Mouse (Mus musculus): ENCODE measurements at regions not wholly inside any gene's neighbourhood (a gene's known extent, or its start where the extent isn't known, plus 50 kb on each side); places are given as distances from the start of the nearest gene placed in this dataset.

DNA sequence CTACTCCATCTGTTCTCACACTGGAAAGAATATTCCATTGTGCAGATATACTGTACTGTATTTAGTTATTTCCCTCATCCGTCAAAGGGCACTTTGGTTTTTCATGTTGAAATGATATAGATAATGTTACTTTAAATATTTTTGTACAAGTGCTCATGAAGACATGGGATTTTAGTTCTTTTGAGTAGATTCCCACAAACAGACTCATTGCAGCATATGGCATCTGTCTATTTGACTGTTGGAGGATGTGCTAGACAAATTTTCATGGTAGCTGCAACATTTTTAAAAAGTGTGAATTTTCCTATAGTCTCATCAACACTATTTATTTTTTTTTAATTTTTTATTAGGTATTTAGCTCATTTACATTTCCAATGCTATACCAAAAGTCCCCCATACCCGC is 502.5 kb downstream of the Hdgfl1 start:
- DNase-seq (ENCODE audit: low spot score) (no peak), ATAC-seq (ENCODE audit: low FRiP score) (no peak)
- Histone ChIP-seq H3K9ac (ENCODE audit: low read depth, low read length) (no peak overlapping the region), H3K4me3 (ENCODE audit: low read depth, low read length) (no peak overlapping the region), H3K4me2 (replicated peaks; ENCODE audit: low read depth, low read length) (no peak overlapping the region), H3K27ac (ENCODE audit: low read depth, low read length) (no peak overlapping the region), H3K9me3 (ENCODE audit: control insufficient read depth, low read length) (no peaks in the 10 kb centered on the region), H3K4me1 (replicated peaks; ENCODE audit: control insufficient read depth, insufficient read depth, low read length) (no peaks in the 10 kb centered on the region), H3K27me3 (ENCODE audit: control insufficient read depth, insufficient read depth, low read length) (no peaks in the 10 kb centered on the region), H3K36me3 (ENCODE audit: control insufficient read depth, insufficient read depth, low read length) (no peaks in the 10 kb centered on the region)
- WGBS, result 97% methylated on average over 2 of the region's 2 CpGs

DNA sequence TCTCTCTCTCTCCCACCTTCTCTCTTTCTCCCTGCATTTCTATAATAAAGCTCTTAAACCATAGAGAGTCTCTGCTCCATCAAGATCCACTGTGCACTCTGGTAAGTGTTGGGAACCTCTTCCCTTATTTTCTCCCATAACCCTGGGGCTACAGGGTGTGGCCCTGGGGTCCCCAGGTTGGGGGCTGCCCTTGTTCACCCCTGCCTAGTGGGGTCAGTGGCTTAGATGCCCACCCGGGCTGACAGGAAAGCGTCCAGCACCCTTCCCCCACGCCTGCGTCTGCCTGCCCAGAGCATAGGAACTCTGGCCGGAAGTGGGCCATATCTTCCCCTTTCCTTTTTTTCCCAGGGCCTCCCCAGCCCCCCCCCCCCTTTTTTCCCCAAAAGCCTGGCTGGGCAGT is 534.0 kb downstream of the Hdgfl1 start:
- no peak overlapping the region for H3K4me3 ChIP-seq (ENCODE audit: low read depth, low read length)
- no peaks in the 10 kb centered on the region for H3K4me1 ChIP-seq (replicated peaks; ENCODE audit: control insufficient read depth, insufficient read depth, low read length)
- H3K9ac ChIP-seq (ENCODE audit: low read depth, low read length), result no peak overlapping the region
- WGBS, result 70% methylated on average over 5 of the region's 5 CpGs
- H3K27me3 ChIP-seq (ENCODE audit: control insufficient read depth, insufficient read depth, low read length), result no peaks in the 10 kb centered on the region
- H3K4me2 ChIP-seq (replicated peaks; ENCODE audit: low read depth, low read length), result no peak overlapping the region
- no peaks in the 10 kb centered on the region for H3K36me3 ChIP-seq (ENCODE audit: control insufficient read depth, insufficient read depth, low read length)
- H3K27ac ChIP-seq (ENCODE audit: low read depth, low read length), result no peak overlapping the region
- H3K9me3 ChIP-seq (ENCODE audit: control insufficient read depth, low read length), result no peaks in the 10 kb centered on the region
- DNase-seq (ENCODE audit: low spot score), result peak; percentile 2
- ATAC-seq (ENCODE audit: low FRiP score), result peak; percentile 54; the same call in 1 of the 2 replicates

- no peaks in the 10 kb centered on the region for H3K9me3 ChIP-seq (ENCODE audit: control insufficient read depth, low read length)
- no peaks in the 10 kb centered on the region for H3K4me1 ChIP-seq (replicated peaks; ENCODE audit: control insufficient read depth, insufficient read depth, low read length)
- H3K9ac ChIP-seq (ENCODE audit: low read depth, low read length), result no peak overlapping the region
- no peak overlapping the region for H3K27ac ChIP-seq (ENCODE audit: low read depth, low read length)
- no peaks in the 10 kb centered on the region for H3K27me3 ChIP-seq (ENCODE audit: control insufficient read depth, insufficient read depth, low read length)
- no peaks in the 10 kb centered on the region for H3K36me3 ChIP-seq (ENCODE audit: control insufficient read depth, insufficient read depth, low read length)
- no peak overlapping the region for H3K4me3 ChIP-seq (ENCODE audit: low read depth, low read length)
- H3K4me2 ChIP-seq (replicated peaks; ENCODE audit: low read depth, low read length), result no peak overlapping the region
- 77% methylated on average over 1 of the region's 1 CpGs for WGBS
- no peak for DNase-seq (ENCODE audit: low spot score)
- no peak for ATAC-seq (ENCODE audit: low FRiP score)
Observed at GRCm38 (mm10) chr13:26234703-26235102, 535.3 kb downstream of the Hdgfl1 start.

DNA sequence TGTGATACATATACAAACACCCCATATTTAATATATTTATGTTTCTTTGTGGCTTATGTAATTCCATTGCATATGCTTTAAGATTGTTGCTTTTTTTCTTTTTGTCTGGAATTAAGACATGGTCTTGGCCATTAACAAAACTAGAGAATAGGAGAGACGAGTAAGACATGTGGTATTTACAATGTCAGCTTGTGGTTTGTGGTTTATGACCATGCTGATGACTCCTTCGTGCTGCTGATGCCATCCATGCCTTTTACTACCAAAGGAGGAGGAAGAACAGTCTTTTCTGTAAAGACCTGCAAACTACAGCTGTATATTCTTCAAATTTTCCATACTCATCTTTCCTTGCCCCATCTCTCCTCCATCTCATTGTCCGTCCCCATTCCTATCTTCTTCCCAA is 552.7 kb downstream of the Hdgfl1 start:
- WGBS, result 81% methylated on average over 3 of the region's 3 CpGs
- H3K27ac ChIP-seq (ENCODE audit: low read depth, low read length), result no peak overlapping the region
- DNase-seq (ENCODE audit: low spot score) (no peak), ATAC-seq (ENCODE audit: low FRiP score) (no peak)
- H3K9me3 ChIP-seq (ENCODE audit: control insufficient read depth, low read length), result no peaks in the 10 kb centered on the region
- H3K36me3 ChIP-seq (ENCODE audit: control insufficient read depth, insufficient read depth, low read length), result no peaks in the 10 kb centered on the region
- H3K4me2 ChIP-seq (replicated peaks; ENCODE audit: low read depth, low read length), result no peak overlapping the region
- H3K4me3 ChIP-seq (ENCODE audit: low read depth, low read length), result no peak overlapping the region
- H3K9ac ChIP-seq (ENCODE audit: low read depth, low read length), result no peak overlapping the region
- no peaks in the 10 kb centered on the region for H3K27me3 ChIP-seq (ENCODE audit: control insufficient read depth, insufficient read depth, low read length)
- no peaks in the 10 kb centered on the region for H3K4me1 ChIP-seq (replicated peaks; ENCODE audit: control insufficient read depth, insufficient read depth, low read length)

- DNase-seq (ENCODE audit: low spot score) (no peak), ATAC-seq (ENCODE audit: low FRiP score) (no peak)
- H3K27me3 ChIP-seq (ENCODE audit: control insufficient read depth, insufficient read depth, low read length), result no peaks in the 10 kb centered on the region
- no peaks in the 10 kb centered on the region for H3K4me1 ChIP-seq (replicated peaks; ENCODE audit: control insufficient read depth, insufficient read depth, low read length)
- H3K36me3 ChIP-seq (ENCODE audit: control insufficient read depth, insufficient read depth, low read length), result no peaks in the 10 kb centered on the region
- H3K27ac ChIP-seq (ENCODE audit: low read depth, low read length), result no peak overlapping the region
- no peak overlapping the region for H3K9ac ChIP-seq (ENCODE audit: low read depth, low read length)
- H3K4me3 ChIP-seq (ENCODE audit: low read depth, low read length), result no peak overlapping the region
- no peak overlapping the region for H3K4me2 ChIP-seq (replicated peaks; ENCODE audit: low read depth, low read length)
- H3K9me3 ChIP-seq (ENCODE audit: control insufficient read depth, low read length), result no peaks in the 10 kb centered on the region
Observed at GRCm38 (mm10) chr13:26216579-26216978, 553.4 kb downstream of the Hdgfl1 start.

- 84% methylated on average over 1 of the region's 1 CpGs for WGBS
- Histone ChIP-seq H3K4me3 (ENCODE audit: low read depth, low read length) (no peak overlapping the region), H3K27me3 (ENCODE audit: control insufficient read depth, insufficient read depth, low read length) (no peaks in the 10 kb centered on the region), H3K9ac (ENCODE audit: low read depth, low read length) (no peak overlapping the region), H3K4me2 (replicated peaks; ENCODE audit: low read depth, low read length) (no peak overlapping the region), H3K9me3 (ENCODE audit: control insufficient read depth, low read length) (no peaks in the 10 kb centered on the region), H3K4me1 (replicated peaks; ENCODE audit: control insufficient read depth, insufficient read depth, low read length) (no peaks in the 10 kb centered on the region), H3K36me3 (ENCODE audit: control insufficient read depth, insufficient read depth, low read length) (no peaks in the 10 kb centered on the region), H3K27ac (ENCODE audit: low read depth, low read length) (no peak overlapping the region)
- ATAC-seq (ENCODE audit: low FRiP score), result no peak
- no peak for DNase-seq (ENCODE audit: low spot score)
Observed at GRCm38 (mm10) chr13:26205532-26206105, 564.3 kb downstream of the Hdgfl1 start.

GRCm38 (mm10) chr13:26194646-26195045 is 575.3 kb downstream of the Hdgfl1 start:
- Histone ChIP-seq H3K4me1 (replicated peaks; ENCODE audit: control insufficient read depth, insufficient read depth, low read length) (no peaks in the 10 kb centered on the region), H3K27me3 (ENCODE audit: control insufficient read depth, insufficient read depth, low read length) (no peaks in the 10 kb centered on the region), H3K4me3 (ENCODE audit: low read depth, low read length) (no peak overlapping the region), H3K9me3 (ENCODE audit: control insufficient read depth, low read length) (no peaks in the 10 kb centered on the region), H3K4me2 (replicated peaks; ENCODE audit: low read depth, low read length) (no peak overlapping the region), H3K9ac (ENCODE audit: low read depth, low read length) (no peak overlapping the region), H3K27ac (ENCODE audit: low read depth, low read length) (no peak overlapping the region), H3K36me3 (ENCODE audit: control insufficient read depth, insufficient read depth, low read length) (no peaks in the 10 kb centered on the region)
- WGBS, result 85% methylated on average over 4 of the region's 4 CpGs
- DNase-seq (ENCODE audit: low spot score) (no peak), ATAC-seq (ENCODE audit: low FRiP score) (no peak)

DNA sequence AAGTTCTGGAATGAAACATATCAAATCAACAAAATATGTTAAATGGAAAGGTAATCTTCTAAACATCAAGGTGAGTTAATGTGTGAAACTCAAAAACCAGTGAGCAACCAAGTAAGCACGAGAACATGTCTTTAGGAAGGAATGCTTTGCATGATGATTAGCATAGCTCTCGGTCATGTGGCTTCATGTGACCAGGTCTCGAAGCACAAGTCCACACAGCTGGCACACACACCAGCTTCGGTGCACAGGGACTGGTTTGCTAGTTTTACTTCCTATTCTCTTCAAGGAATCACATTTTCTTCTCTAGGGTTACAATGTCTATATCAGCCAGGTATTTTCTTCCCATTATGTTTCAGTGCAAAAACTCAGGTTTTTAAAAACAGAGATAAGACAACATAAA is 586.1 kb downstream of the Hdgfl1 start:
- Histone ChIP-seq H3K27ac (ENCODE audit: low read depth, low read length) (no peak overlapping the region), H3K4me2 (replicated peaks; ENCODE audit: low read depth, low read length) (no peak overlapping the region), H3K27me3 (ENCODE audit: control insufficient read depth, insufficient read depth, low read length) (no peaks in the 10 kb centered on the region), H3K9me3 (ENCODE audit: control insufficient read depth, low read length) (no peaks in the 10 kb centered on the region), H3K4me1 (replicated peaks; ENCODE audit: control insufficient read depth, insufficient read depth, low read length) (no peaks in the 10 kb centered on the region), H3K9ac (ENCODE audit: low read depth, low read length) (no peak overlapping the region), H3K4me3 (ENCODE audit: low read depth, low read length) (no peak overlapping the region), H3K36me3 (ENCODE audit: control insufficient read depth, insufficient read depth, low read length) (no peaks in the 10 kb centered on the region)
- WGBS, result 92% methylated on average over 4 of the region's 4 CpGs
- ATAC-seq (ENCODE audit: low FRiP score), result no peak
- DNase-seq (ENCODE audit: low spot score), result no peak

DNA sequence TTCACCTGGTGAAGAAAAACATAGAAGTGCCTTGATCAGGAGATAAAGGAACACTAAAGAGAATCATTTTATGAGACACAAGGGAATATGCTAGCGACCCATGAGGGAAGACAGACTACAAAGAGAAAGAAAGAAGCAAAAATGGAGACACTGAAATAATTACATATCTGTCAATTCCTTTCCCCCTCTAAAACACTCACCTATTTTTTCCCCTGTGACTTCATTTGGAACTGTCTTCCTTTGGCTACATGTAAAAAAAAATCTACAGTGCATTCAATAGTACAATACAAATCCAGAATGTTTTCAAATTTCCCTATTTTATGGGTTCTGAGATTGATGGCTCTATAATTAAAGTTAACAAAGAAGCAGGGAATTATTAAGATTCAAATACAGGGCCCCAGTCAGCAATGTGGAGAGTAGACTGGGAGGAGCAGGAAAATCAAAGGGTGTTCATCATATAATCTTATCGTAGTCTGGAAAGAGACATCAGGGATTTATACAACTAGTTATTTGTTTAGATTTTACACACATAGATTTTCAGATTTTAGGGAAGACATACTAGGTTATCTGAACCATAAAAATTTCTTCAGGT is 598.0 kb downstream of the Hdgfl1 start:
- no peaks in the 10 kb centered on the region for H3K27me3 ChIP-seq (ENCODE audit: control insufficient read depth, insufficient read depth, low read length)
- ATAC-seq (ENCODE audit: low FRiP score) (no peak), DNase-seq (ENCODE audit: low spot score) (no peak)
- H3K9me3 ChIP-seq (ENCODE audit: control insufficient read depth, low read length), result no peaks in the 10 kb centered on the region
- H3K27ac ChIP-seq (ENCODE audit: low read depth, low read length), result no peak overlapping the region
- WGBS, result 91% methylated on average over 2 of the region's 2 CpGs
- H3K4me2 ChIP-seq (replicated peaks; ENCODE audit: low read depth, low read length), result no peak overlapping the region
- H3K4me1 ChIP-seq (replicated peaks; ENCODE audit: control insufficient read depth, insufficient read depth, low read length), result no peaks in the 10 kb centered on the region
- H3K4me3 ChIP-seq (ENCODE audit: low read depth, low read length), result no peak overlapping the region
- no peaks in the 10 kb centered on the region for H3K36me3 ChIP-seq (ENCODE audit: control insufficient read depth, insufficient read depth, low read length)
- no peak overlapping the region for H3K9ac ChIP-seq (ENCODE audit: low read depth, low read length)
